Mouse (Mus musculus) brown adipose tissue, adult 24 weeks (tissue): Measurements from ENCODE around the gene Ppp2r3c. TPM values are rescaled to one million over a fixed set of nuclear protein-coding genes. Genes with fewer than 3 reads are reported as not detected.
"Not testable (repeated sequence)": the region's sequence is repeated elsewhere in the genome, so short reads cannot be mapped to it uniquely, and the experiment has no call there.

Experiments used
- H3K27ac ChIP-seq: fragments of 200-500 bp; replicated peaks from 2 replicates; pipeline ENCODE4 v1.5.1; 2012; ENCODE audit warnings: low read depth, mild to moderate bottlenecking, low read length
- H3K4me1 ChIP-seq: fragments of 200-500 bp; 2 replicates; pipeline ENCODE4 v1.6.1; 2012; ENCODE audit warnings: low read length, mixed read lengths; ENCODE audit not compliant: control insufficient read depth, insufficient read depth, insufficient read length
- H3K4me3 ChIP-seq: fragments of 200-500 bp; 2 replicates; pipeline ENCODE4 v1.5.1; 2012; ENCODE audit warnings: low read depth, mild to moderate bottlenecking, low read length, moderate library complexity; ENCODE audit not compliant: insufficient read depth
- polyA plus RNA-seq: library from polyadenylated mRNA; stranded (reverse); fragments of >200 nt; gene quantifications from 2 replicates; pipeline ENCODE4 v1.2.4, GENCODE M21; 2012; ENCODE audit not compliant: missing spikeins, insufficient read depth, insufficient read length

The Ppp2r3c gene
- polyA plus RNA-seq, 1 experiment: 21.5 TPM

DNA sequence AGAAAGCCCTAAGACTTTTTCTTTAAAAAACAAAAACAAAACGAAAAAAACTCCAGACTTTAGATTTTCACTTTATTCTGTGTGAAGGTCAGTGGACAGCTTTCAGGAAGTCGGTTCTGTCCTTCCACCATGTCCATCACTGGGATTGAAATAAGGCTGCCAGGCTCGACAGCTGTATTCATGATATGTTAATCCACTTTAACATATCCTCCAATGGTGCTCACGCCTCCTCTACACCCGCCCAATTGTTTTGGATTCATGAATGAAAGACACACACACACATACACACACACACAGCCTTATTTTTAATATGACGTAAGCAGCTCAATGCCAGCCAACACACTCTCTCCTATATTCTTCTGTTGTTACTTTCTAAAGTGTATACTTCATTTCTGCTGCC lies 4.8 kb upstream of the Ppp2r3c start:
- H3K4me1 ChIP-seq: no peaks in the 10 kb centered on the region
- no peak overlapping the region for H3K27ac ChIP-seq
- no peak overlapping the region for H3K4me3 ChIP-seq

- no peak overlapping the region for H3K4me3 ChIP-seq
- peaks cover 4% of the 10 kb centered on the region; the same call in 1 of the 2 replicates for H3K4me1 ChIP-seq
- no peak overlapping the region for H3K27ac ChIP-seq
Measured at GRCm38 (mm10) chr12:55306371-55306770, 3.6 kb upstream of the Ppp2r3c start.

DNA sequence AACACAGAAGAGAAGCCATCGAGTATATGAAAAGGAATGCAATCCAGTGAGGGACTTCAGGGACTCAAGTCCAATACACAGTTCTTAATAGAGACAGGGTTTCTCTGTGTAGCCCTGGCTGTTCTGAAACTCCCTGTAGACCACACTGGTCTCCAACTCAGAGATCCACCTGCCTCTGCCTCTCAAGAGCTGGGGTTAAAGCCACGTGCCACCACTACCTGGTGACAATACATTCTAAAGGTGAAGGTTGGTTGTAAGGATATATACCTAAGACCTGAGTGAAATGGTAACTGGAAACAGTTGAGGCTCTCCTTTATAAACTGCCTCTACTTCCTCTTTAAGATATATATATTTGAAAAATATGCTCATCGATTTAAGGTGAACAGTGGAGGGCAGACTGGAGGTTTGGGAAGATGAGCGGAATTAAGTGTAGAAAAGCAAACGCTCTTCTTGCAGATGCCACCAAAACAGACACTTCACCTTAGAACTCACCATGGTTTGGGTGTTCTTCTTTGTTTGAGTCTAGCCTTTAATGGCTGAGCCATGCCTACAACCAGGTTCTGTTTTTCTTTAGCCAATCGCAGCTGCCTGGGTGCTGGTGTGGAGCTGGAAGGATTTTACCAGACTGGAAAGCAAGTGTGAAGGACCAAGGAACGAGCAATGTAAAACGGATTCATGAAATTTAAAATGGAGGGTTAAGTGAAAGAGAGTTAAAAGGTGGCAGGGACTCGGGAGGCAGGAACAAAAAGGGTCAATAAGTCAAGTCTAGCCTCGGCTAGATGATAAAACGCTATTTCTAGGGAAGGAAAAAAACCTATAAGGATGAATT lies 1.1 kb downstream of the Ppp2r3c start:
- Histone ChIP-seq H3K4me3 (peak overlapping the region; percentile 87), H3K4me1 (peaks cover 8% of the 10 kb centered on the region; the same call in 1 of the 2 replicates), H3K27ac (peak overlapping the region; percentile 98; the same call in 1 of the 2 replicates)

DNA sequence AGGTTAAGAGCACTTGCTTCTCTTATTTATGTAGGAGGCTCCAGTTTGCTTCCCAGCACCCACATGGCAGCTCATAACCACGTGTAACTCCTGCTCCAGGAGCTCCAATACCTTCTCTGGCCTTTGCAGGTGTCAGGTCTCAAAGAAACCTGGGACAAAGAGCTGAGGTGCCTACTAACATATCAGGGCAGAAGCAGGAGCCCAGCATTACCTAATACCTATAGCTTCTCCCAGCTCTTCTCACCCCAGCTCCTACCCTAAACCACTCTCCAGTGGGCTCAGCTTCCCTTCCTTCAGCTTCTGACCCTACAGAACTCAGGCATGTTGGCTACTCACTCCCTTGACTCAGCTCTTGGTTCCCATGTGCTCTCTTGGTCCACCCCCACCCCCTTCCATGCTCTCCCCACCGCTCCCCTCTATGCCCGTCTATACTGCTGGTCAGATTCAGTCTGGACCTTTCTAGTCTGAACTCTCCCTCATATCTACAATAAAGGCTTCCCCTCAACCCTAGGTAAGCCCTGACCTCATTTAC lies 1.9 kb downstream of the Ppp2r3c start:
- Histone ChIP-seq H3K4me1 (peaks cover 8% of the 10 kb centered on the region; the same call in 1 of the 2 replicates), H3K4me3 (no peak overlapping the region), H3K27ac (no peak overlapping the region)

DNA sequence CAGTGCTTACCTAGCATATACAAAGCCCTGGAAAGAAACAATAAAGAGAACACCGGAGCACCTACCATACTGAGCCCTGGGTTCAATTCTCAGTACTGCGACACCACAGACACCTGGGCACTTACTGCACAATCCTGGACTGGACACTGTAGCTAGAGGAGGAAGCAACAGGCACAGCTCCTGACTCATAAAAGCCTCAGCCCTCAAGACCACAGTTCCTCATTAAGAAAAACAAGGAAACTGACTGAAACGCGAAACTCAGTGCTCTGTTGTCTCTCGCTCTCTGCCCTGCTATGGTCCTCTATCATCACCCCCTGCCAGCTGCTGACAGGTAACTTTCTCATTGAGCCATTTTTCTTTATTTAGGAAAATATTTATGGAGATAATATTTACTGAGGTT lies 3.5 kb downstream of the Ppp2r3c start, which contains the start of gene 1110008L16Rik:
Gene 1110008L16Rik, plus strand, starts transcription at position 242 of the 400 bp plus-strand sequence.
- H3K27ac ChIP-seq: no peak within 1 kb of the TSS
- no peak within 1 kb of the TSS for H3K4me3 ChIP-seq
- H3K4me1 ChIP-seq: peaks cover 8% of the 10 kb centered on the region; the same call in 1 of the 2 replicates

DNA sequence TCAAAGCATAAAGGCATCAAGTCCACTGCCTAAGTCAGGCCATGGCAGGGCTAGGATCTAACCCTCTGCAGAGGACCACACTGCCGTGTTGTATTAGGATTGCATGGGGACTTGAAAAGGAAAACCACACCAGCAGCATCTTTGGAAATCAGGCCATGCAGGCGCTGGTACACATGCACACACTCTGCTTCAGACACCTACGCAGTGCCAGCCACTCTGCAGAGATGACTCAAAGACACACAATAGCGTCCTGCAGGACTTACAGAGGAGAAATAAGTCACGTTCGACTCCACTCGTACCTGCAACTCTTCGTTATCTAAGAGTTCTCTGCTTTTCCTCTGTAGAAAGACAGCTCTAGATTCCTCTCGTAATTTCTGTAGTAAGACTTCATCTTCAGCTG lies 4.7 kb downstream of the Ppp2r3c start:
- peaks cover 8% of the 10 kb centered on the region; the same call in 1 of the 2 replicates for H3K4me1 ChIP-seq
- H3K4me3 ChIP-seq: no peak overlapping the region
- H3K27ac ChIP-seq: no peak overlapping the region

GRCm38 (mm10) chr12:55277583-55277982 lies 25.2 kb downstream of the Ppp2r3c start:
- H3K27ac ChIP-seq, H3K4me3 ChIP-seq, H3K4me1 ChIP-seq: not testable (repeated sequence)

GRCm38 (mm10) chr12:55272243-55272642 lies 30.6 kb downstream of the Ppp2r3c start:
- H3K4me1 ChIP-seq: no peaks in the 10 kb centered on the region
- H3K4me3 ChIP-seq: no peak overlapping the region
- H3K27ac ChIP-seq: no peak overlapping the region

DNA sequence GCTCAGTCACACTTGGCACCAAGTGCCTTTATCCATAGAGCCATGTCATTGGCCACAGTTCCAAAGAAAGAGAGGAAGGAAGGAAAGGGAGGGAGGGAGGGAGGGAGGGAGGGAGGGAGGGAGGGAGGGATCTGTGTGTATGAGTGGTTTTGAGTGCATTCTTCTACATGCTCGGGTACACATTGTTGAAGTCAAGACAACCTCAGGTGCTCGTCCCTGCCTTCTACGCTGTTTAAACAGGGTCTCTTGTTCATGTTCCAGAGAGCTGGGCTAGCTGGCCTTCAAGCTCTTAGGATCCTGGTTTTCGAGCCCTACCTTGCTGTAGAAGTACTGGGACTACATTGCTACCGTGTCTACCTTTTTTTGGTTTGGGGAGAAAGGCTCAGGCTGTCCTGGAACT lies 39.4 kb downstream of the Ppp2r3c start:
- H3K4me3 ChIP-seq, H3K4me1 ChIP-seq, H3K27ac ChIP-seq: not testable (repeated sequence)

DNA sequence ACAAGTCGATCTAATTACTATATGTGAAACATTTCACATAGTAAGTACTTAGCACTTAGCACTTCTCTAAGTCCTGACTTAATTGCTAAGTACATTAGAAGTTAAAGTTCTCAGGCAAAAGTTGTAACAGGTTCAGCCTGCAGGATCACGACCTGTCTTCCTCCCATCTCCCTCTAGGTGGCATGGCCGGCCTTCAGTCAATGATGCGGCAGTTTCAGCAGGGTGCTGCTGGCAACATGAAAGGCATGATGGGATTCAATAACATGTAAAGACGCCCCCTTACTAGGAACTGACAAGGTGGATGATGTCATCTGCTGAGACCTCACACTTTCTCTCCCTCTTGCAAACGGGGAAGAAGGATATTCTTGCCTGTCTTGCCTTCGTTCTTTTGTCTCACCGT lies 40.8 kb downstream of the Ppp2r3c start:
- H3K4me1 ChIP-seq: not testable (repeated sequence)

DNA sequence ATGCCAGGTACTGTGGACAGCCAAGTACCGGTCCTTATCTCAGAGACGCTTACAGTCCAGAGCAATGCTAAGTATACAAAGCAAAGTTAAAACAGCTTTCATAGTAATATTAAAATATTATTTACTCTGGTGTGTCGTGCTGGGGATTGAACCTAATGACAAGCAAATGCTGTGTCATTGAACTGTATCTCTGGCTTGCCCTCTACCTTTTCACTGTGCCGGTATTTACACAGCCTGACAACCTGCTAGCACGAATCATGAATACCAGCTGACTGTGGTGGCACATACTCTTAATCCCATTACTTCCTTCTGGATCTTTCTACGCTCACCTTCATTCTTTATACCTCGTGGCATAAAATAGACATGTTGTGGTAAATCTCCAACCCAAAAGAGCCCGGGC lies 60.6 kb downstream of the Ppp2r3c start:
- not testable (repeated sequence) for H3K4me1 ChIP-seq, H3K27ac ChIP-seq, H3K4me3 ChIP-seq

More for the DNA sequence above, 40.8 kb downstream of the Ppp2r3c start:
- not testable (repeated sequence) for H3K4me3 ChIP-seq, H3K27ac ChIP-seq

GRCm38 (mm10) chr12:55230520-55230861 lies 72.3 kb downstream of the Ppp2r3c start:
- H3K4me3 ChIP-seq: peak overlapping the region; percentile 56
- H3K27ac ChIP-seq, H3K4me1 ChIP-seq: not testable (repeated sequence)

DNA sequence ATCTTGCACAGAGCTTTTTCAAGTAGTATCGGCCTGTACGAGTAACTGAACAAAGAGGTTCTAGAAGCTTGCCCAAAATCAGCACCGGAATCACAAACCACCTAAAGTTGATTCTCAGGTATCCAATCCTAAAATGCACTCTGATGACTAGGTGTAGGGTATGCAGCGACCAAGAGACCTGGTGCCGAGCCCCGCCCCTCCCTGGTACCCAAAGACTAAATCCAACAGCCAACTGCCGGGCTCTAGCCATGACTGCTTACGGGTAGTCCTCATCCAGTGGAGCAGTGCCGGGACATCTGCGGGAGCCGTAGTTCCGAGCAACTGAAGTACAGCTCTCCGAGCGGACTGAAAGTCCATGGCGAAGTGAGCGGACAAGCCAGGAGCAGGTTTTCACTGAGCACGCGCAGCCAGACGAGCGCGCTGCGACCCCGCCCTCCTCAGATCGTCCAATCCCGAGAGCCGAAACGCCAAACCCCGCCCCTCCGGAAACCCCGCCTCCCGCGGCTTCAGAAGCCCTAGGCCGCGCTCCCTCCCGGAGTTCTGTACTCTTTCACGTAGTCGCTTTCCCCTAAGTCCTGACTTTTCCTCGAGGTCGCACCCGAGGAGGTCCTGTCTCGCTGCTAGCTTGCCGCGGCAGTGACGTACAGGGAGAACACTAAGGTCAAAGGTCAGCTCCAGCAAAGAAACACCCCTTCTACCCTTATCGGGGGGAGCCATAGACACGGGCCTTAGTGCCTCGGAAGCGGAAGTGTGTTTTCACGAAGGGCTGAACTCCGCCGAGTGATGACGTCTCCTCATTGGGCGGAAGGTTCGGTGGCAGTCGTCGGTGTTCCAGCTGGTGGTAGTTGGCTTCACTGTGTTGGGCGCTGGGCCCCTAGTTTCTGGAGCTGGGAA lies 72.9 kb downstream of the Ppp2r3c start, which contains the start of gene Srp54c:
Gene Srp54c, plus strand, starts transcription at position 543 of the 894 bp plus-strand sequence.
- H3K4me3 ChIP-seq: peak within 1 kb of the TSS; percentile 56
- H3K27ac ChIP-seq, H3K4me1 ChIP-seq: not testable (repeated sequence)
